Mouse (Mus musculus) urinary bladder, postnatal 10 days (tissue): ENCODE results near the gene Dop1b.
A peak's percentile ranks its signal among the peaks of the same experiment; 100 is the strongest.
"Not testable (repeated sequence)": the region's sequence is repeated elsewhere in the genome, so short reads cannot be mapped to it uniquely, and the experiment has no call there.

Experiments
- DNase-seq: peaks from one replicate; pipeline ENCODE4 v3.0.0; 2022; ENCODE audit warnings: low spot score

Gene Dop1b

DNA sequence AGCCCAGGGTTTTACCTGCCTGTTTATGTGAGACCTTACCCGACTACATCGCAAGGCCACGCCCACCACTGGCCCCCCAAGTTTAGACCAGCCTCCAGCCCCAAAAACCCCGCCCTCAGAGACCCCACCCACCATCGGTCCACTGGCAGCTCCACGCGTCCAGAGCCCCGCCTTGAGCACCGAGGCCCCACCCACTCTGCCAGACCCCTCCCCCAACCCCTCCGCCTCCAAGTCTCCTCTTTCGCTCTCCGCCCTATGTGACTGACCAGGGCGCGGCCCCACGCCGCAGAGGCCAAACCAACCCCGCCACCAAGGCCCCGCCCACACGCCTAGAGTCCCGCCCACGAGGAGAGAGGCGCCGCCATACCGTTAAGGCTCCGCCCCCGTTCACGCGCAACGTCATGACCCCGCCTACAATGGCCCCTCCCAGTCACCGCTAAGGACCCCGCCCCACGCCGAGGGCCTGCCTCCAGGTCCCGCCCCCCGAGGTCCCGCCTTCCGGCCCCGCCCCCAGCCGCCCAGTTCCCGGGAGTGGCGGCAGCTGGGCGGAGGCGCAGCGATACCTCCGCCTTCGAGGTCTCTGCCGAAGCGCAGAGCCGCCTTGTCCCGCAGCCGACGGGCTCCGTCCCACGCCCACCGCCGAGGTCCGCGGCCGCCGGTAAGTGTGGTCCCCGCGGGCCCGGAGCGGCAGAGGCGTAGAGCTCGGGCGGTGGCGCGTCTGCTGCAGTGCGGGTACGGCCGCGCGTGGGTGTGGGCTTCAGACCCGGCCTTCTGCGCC lies at the start of gene Dop1b:
TSS of gene Dop1b (plus strand) at position 494 of the 778 bp plus-strand sequence.
- DNase-seq = peak; percentile 99

- no peak for DNase-seq
Observed at GRCm38 (mm10) chr16:93667976-93668375, 43.7 kb upstream of the Dop1b start.

GRCm38 (mm10) chr16:93669521-93669920 lies 42.2 kb upstream of the Dop1b start:
- no peak for DNase-seq

GRCm38 (mm10) chr16:93670466-93670865 lies 41.2 kb upstream of the Dop1b start:
- DNase-seq = not testable (repeated sequence)

DNA sequence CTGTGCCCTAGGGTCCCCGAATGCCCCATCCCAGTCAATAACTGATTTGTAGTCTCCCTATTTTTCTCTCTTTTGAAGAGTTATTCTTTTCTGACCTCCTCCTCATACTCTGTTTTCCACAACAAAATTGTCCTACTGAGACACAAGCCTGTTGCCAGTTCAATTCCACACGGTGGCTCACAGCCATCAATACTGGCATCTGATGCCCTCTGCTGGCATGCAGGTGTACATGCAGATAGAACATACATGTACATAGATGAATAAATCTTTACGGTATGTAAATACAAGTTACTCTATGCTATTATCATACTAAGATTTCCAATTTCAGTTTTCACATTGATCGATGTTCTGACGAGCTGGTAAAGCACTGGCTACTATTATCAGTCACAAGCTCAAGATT lies 40.6 kb upstream of the Dop1b start:
- no peak for DNase-seq

GRCm38 (mm10) chr16:93676376-93676775 lies 35.3 kb upstream of the Dop1b start:
- DNase-seq = no peak

DNA sequence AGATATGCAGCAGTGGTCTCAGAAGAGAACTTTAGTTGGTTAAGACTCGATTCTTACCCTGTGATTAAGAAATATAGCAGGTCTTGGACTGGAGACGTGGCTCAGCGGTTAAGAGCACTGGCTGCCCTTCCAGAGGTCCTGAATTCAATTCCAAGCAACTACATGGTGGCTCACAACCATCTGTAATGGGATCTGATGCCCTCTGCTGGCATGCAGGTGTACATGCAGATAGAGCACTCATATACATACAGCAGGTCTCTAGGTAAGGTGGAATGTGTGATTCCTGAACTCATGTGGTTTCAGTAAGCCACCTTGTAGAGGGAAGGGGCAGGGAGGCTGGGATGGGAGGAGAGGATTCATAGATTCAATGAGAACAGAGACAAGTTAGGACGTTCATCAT lies 33.5 kb upstream of the Dop1b start:
- no peak for DNase-seq

DNA sequence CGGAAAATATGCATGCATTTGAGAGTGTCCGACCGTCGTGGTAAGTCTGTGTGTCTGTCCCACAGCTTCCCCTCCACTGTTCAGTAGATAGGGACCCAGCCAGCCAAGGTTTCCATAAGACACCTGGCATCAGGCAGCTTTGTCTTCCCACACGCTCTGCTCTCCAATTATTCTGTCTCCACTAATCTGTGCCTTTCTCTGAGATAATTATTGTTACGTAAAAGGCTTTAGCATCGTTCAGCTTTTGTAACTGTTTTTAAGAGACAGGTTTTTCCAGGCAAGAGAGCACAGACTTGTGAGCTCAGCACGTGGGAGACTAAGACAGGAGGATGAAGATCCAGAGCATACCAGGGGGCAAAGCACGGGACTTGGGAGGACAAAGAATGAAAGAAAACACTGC lies 32.5 kb upstream of the Dop1b start:
- DNase-seq = no peak

GRCm38 (mm10) chr16:93682156-93682688 lies 29.5 kb upstream of the Dop1b start:
- DNase-seq = no peak

- peak; percentile 23 for DNase-seq
Observed at GRCm38 (mm10) chr16:93682689-93683507, 28.8 kb upstream of the Dop1b start, which contains the start of gene Cbr3. Cbr3 (plus strand) TSS chr16:93683215.

DNA sequence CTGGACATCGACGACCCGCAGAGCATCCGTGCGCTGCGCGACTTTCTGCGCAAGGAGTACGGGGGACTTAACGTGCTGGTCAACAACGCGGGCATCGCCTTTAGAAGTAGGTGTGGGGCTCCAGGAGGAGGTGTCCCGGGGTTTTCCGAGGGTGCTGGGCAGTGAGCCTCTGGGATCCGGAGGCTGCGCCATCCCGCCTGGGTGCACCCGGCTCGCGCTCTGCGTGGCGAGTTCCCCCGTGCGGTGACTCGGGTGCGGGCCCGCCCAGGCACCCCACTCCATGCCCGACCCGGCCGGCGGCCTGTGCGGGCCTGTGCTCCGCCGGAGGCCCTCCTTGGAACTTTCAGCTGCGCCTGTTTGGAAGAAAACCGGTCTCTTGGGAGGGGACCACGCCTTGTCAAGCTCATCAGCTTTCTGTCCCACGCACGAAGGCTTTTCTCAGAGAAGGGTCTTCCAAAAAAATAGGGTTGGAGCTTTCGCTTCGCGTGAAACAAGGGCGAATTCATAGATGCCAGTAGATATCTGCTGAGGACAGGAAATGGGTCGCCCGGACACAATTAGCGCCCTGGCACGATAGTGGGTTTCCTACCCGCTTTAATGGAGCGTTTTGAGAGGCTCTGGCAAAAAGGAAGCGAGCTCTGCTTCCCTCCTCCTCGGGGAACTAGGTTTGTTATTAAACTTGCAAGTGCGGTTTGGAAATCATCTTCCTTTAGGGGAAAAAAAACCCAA lies 28.0 kb upstream of the Dop1b start:
- no peak for DNase-seq

- DNase-seq = no peak
Observed at GRCm38 (mm10) chr16:93684441-93684840, 27.3 kb upstream of the Dop1b start.

DNA sequence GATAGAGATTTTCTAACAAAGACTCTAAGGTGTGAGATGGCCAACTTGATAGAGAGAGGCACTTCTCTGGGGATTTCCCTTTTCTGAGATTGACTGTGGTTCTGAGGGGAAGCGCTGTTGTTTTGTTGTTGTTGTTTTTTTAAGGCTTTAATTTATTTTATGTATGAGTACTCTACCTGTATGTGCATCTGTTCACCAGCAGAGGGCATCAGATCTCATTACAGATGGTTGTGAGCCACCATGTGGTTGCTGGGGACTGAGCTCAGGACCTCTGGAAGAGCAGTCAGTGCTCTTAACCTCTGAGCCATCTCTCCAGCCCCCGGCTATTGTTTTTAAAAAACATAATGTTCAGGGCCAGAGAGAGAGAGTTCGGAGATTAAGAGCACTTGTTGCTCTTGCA lies 25.9 kb upstream of the Dop1b start:
- DNase-seq = not testable (repeated sequence)

DNA sequence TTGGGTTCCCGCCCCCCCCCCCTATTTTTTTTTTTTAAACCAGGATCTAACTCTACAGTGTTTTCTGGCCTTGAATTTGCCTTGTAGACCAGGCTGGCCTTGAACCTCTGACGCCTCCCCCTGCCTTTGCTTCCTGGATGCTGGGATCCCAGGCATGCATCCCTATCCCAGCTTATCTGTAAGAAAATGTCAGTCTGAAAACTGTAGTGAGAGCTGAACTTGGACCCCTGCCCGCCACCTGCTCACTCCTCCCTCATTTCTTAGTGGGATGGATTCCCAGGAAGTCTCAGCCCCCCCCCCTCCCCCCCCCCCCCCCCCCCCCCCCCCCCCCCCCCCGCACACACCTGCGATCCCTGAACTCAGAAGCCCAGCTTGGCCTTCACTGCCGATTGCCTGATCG lies 25.3 kb upstream of the Dop1b start:
- DNase-seq = no peak

DNA sequence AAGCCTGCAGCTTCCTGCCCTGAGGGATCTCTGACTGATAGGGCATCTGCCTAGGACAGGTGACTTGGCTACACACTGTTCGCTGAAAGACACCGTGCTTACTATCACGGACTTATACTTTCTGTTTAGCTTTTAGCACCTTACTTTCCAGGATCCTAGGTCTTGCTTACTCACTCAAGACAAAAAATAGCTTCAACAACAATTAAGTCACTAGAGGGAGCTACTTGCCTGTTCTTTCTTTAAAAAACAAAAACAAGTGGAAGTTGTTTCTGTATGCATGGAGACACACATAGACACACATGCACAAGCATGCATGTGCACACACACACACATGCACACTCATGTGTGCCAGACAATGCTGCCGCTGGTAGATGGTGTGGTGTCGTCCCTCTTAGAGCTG lies 24.8 kb upstream of the Dop1b start:
- DNase-seq = no peak

DNA sequence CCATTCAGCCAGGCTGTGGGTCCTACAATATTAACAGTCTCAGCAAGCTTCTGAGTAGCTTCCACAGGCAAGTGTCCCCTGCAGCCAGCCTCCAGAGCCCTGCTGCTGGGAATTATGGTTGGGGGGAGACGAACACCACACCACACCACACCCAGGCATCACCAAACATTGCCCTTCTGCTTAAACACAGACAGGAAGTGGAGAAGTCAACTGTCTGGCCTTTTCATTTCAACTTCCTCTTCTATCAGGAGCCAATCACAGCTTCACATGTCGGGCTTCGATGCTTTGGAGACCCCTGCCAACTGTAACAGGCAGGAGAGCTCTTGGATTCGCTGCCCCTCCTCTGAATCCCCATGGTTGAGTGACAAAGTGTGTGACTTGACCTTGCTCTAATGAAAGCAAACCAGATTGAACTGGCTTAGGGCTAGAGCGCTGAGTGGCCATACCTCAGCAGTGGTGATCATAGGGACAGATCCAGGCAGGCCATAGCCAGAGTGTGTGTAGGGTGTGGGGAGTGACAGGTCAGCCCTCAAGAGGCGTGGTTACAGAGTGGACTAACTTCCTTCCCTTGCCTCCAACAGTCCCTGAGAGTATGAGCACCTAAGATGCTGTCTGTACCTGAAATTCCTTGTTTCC lies 20.4 kb upstream of the Dop1b start:
- DNase-seq = no peak

DNA sequence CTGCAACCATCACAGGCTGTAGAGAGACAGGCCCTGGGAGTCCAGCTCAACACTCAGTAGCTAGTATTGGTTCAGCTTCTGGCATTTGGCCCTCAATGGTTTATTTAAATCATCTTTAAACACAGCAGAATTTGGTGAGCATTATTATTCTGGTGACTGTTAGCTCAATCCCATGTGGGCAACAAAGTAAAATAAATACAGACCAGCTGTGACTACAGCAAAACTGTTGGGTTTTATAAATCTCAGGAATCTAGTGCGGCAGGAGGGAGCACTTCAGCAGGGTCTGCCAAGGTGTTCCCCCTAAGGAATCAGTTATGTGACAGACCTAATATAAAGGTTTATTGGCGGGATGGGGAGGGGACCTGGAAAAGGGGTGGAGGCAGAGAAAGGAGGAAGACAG lies 19.0 kb upstream of the Dop1b start:
- DNase-seq = no peak

GRCm38 (mm10) chr16:93707116-93707515 lies 4.6 kb upstream of the Dop1b start:
- DNase-seq = no peak

DNA sequence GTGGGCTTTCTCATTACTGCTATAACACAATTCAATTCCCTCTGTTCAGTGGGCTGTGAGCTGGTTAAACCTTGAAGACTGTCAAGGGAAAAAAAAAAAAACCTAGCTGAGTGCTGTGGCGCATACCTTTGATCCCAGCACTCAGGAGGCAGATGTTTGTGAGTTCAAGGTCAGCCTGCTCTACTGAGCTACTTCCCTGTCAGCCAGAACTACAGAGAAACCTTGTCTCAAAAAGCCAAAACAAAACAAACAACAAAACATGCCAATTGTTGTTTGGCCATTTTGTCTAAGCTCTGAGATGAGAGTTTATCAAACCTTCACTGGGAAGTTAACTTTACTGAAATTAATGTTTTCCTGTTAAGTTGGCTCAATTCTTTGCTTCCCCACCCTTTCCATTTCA lies 2.5 kb upstream of the Dop1b start:
- no peak for DNase-seq

DNA sequence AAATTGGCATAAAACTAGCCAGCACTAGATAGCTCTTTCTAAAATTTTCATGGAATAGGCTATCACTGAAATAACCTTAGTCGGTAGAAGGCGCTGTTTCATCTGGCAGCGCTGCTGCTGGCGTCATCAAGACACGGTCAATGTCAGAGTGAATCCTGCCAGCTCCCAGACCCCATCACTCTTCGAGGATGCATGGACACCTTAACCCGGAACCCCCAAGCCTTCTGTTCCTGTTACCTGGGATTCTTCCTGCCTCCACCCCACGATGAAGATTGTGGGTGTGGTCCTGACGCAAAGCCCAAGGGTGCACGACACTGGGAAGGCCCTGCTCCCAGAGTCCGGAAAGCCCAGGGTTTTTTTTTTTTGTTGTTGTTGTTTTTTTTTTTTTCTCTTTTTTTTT lies 780 bp upstream of the Dop1b start:
- DNase-seq = no peak

DNA sequence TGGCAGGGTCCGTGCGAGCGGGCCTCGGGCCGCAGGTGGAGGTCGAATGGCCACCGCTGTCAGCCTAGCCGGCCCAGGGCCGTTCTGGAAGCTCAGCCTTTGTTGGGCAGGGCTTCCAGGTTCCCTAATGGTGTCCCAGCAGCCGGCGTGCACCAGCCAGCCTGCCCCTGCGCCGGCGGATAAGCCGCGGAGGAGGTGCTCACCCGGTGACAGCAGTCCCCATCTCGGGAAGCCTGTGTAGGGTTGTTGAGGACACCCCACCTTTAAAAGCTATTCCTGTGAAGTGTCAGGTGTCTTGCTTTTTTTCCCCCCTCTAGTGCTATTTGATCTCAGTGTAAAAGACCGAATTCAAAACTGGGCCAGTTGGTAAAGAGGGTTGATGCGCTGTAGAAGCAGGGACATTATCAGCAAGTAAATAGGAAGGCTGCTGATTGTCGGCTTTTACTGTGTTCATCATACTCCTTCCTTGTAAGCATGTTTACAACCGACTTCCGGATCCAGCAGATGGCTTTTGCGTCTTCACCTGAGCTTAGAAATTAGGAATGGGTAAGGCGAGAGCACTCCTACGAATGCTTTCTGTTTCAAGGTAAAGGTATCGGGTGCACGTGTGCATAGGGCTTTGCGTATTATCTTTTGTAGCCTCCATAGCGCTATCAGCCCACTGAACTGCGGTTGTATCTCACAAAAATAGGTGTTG lies 633 bp downstream of the Dop1b start:
- no peak for DNase-seq
